Mouse (Mus musculus): Measurements from ENCODE around the gene Tacr3.

Tacr3 gene

DNA sequence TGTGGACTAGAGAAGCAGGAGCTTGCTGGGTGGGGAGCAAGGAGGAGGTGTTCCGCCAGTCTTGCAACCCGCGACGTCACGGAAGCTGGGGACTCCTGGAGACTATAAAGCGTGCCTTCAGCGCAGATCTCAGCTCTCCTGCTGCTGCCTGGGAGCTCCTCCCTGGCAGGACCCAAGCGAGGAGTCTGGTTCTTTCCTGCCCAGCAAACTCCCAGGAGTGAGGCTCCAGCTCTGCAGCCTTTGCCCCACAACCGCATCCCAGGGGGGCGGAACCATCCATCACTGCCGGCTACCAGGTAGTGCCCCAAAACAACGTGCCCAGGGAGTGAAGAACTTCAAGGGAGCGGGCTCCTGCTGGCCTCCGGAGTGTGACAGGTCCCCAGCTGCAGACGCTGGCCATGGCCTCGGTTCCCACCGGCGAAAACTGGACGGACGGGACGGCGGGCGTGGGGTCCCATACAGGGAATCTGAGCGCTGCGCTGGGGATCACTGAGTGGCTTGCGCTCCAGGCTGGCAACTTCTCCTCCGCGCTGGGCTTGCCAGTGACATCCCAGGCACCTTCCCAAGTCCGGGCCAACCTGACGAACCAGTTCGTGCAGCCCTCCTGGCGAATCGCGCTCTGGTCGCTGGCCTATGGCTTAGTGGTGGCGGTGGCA is at the start of gene Tacr3:
Gene Tacr3, plus strand, starts transcription at position 133 of the 656 bp plus-strand sequence.
- TF ChIP-seq GATA4 (IDR thresholded peaks at IDR 0.05; ENCODE audit: insufficient replicate concordance, low read length): no peak

DNA sequence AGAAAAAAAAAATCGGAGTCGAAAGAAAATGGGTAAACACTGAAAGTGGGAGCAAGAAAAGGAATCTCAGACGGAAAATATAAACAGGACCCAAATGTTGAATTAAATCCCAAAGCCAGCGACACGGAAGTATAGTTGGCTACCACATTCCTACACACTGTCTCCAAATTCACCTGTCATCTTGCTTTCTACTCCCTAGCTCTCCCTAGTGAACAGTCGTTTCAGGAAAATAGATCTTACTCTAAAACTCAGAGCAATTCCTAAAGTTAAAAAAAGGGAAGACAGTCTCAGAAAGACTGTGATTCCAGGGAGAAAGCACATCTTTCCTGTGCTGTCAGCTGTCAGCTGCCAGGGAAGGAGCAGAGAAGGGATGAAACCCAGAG is 324 bp upstream of the Tacr3 start:
- no peak for TF ChIP-seq GATA4 (IDR thresholded peaks at IDR 0.05; ENCODE audit: insufficient replicate concordance, low read length)

DNA sequence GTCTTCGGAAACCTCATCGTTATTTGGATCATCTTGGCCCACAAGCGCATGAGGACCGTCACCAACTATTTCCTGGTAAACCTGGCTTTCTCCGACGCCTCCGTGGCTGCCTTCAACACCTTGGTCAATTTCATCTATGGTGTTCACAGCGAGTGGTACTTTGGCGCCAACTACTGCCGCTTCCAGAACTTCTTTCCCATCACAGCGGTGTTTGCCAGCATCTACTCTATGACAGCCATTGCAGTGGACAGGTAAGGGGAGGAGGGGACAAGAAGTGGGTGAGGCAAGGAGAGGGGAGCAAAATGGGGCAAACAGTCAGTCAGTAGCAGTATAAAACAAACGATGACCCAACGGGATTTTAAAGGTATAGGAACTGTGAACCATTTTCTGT is 719 bp downstream of the Tacr3 start:
- no peak for TF ChIP-seq GATA4 (IDR thresholded peaks at IDR 0.05; ENCODE audit: insufficient replicate concordance, low read length)

DNA sequence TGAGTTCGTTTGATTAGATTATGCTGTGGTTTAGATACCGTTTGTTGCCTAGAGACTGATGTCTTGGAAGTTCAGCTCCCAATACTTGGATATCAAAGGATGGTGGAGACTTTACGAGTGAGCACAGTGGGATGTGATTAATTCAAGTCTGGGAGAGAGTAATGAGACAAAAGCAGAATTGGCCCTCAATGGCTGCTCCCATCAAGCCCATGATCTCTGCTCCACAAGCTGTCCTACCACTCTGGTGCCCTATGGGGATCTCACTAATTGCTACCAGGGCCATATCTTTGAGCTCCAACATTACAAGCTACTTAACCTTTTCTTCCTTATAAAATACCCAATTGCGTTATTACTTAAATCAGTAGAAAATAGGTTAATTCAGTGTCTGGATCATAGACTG is 22.5 kb downstream of the Tacr3 start:
- TF ChIP-seq GATA4 (IDR thresholded peaks at IDR 0.05; ENCODE audit: insufficient replicate concordance, low read length): no peak

DNA sequence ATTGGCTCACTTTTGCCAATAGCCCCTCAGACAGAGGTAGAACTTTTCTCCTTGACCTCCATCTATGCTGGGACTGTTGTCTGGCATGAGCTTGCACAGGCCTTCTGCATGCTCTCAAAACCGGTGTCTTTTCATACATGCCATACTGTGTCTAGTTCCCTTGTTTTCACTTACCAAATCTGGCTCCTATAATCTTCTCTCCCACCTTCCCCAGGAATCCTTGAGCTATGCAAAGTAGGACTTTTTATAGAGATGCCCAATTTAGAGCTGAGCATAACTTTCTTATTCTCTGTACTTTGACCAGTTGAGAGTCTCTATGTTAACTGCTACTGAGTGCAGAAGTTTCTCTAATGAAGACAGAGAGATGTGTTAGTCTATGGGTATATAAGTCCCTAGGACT is 48.9 kb downstream of the Tacr3 start:
- TF ChIP-seq GATA4 (IDR thresholded peaks at IDR 0.05; ENCODE audit: insufficient replicate concordance, low read length): no peak

DNA sequence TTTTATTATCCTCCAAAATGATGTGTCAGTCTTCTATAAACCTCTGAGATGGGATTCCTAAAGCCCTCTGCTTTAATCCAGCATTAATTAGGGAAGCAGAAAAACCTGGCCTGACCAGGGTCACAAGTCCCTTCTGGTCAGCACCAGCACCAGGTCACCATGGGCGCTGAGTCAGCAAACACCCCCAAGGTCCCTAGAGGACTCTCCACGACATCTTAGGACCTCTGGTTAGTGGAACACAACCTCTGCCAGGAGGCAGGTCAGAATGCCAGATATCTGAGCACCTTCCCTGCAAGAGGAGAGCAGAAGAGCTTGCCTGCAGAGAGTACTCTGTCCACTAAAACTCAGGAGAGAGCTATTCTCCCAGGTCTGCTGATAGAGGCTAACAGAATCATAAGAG is 67.0 kb downstream of the Tacr3 start:
- no peak for TF ChIP-seq GATA4 (IDR thresholded peaks at IDR 0.05; ENCODE audit: insufficient replicate concordance, low read length)

DNA sequence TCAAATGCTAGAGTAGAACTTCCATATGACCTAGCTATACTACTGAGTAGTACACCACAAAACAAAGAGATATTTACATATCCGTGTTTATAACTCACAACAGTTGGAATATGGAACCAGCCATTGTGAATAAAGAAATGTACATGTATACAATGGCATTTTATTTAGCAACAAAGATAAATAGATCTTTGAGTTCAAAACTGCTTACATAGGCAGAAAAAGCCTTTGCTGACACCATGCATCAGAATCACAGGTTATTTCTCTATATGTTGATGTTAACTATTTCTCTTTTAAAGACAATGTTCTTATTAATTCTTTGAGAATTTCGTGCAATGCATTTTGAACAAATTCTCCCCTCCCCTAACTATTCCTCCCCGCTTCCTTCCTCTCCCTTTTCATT is 80.1 kb downstream of the Tacr3 start:
- TF ChIP-seq GATA4 (IDR thresholded peaks at IDR 0.05; ENCODE audit: insufficient replicate concordance, low read length): no peak

DNA sequence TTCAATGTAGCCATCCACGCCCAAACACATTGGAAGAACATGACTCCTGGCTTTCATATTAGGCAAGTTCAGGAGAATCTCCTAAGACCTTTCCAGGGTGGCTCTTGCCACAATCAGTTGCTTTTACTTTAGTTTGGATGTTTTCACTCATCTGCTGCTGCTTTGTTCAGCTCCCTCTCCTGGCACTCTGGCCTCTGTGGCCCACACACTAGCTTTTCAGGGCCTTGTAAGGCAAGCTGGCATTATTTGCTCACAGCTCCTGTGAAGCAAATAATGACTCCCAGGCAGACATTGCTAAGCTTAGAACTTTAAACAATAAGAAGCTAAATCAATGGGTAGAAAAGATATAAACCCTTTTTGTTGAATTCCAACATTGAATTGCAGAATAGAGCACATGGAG is 105.9 kb downstream of the Tacr3 start:
- no peak for TF ChIP-seq GATA4 (IDR thresholded peaks at IDR 0.05; ENCODE audit: insufficient replicate concordance, low read length)

DNA sequence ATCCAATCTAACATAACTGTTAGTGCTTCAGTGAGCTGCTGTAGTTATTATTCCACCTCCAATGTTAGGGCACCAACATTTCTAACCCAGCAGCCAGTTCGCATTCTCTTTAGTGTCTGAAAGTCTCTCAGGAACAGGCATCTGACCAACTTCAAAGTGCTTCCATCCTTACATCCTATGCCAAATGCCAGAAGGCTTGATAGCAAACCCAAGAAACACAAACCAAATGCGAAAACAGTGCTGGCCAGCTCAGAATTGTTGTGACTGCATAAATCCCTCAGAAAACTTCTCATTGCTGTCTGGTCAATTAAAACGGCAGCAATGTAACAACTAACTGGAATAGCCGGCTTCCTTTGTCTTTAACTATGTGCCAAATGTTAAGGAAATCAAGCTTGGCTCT is 106.7 kb downstream of the Tacr3 start:
- TF ChIP-seq GATA4 (IDR thresholded peaks at IDR 0.05; ENCODE audit: insufficient replicate concordance, low read length): no peak

DNA sequence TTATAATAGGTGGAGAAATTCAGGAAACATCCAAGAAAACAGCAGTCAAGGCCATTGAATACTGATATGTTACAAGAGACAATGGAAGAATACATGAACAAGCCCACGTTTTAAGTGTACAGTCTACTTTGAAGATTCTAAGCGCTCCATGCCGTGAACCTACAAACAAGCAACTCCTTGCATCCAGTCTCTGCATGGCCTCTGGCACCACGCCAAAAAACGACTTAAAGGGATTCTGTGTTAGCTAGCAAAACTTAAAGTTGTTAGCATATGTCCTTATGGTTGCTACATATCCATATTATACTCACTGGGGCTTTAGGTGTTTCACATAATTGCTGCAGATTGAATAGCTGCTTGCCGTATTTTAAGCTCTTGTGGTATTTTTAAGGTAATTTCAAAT is 134.7 kb downstream of the Tacr3 start:
- no peak for TF ChIP-seq GATA4 (IDR thresholded peaks at IDR 0.05; ENCODE audit: insufficient replicate concordance, low read length)

DNA sequence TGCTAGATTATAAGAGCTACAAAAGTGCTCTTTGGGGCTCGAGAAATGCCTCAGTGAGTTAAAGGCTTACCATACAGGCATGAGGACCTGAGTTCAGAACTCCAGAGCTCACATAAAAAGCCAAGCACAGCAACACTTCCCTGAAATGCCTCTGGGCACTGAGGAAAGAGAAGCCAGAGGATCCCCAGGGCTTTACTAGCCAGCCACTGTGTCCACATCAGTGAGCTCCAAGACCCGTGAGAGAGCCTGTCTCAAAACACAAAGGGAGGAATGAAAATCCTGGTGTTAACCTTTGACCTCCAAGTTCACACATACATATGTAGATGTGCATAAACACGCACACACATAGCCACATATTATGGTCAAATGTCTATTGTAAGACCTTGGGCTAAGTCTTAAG is 150.1 kb downstream of the Tacr3 start:
- TF ChIP-seq GATA4 (IDR thresholded peaks at IDR 0.05; ENCODE audit: insufficient replicate concordance, low read length): no peak

DNA sequence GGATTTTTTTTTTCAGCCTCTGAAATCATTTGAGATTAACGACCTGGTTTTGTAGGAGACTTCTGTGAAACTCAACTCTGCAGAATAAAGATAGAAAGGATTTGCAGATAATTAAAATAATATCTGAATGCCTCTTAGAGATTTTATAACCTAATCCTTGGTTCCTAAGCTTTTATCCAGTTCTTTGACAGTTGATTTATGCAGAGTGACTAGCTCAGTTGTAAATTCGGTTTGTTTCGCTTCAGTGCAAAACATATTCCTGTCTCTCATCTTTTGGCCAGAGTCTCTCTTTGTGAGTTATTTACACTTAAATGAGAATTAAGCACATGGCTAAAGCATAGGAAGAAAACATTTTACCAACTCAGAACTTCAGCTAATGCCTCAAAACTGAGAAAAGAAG is 151.3 kb downstream of the Tacr3 start:
- no peak for TF ChIP-seq GATA4 (IDR thresholded peaks at IDR 0.05; ENCODE audit: insufficient replicate concordance, low read length)

Measured in liver, adult (tissue).